Mouse (Mus musculus): ENCODE data around the gene Gpd2. TPM values are rescaled to one million over a fixed set of nuclear protein-coding genes. Genes with fewer than 3 reads are reported as not detected.

Gpd2 gene
- polyA plus RNA-seq, 1 experiment from 2014 or later: 16.3 TPM

- H3K27ac ChIP-seq (ENCODE audit: low read depth): no peak overlapping the region
- TF ChIP-seq CTCF (IDR thresholded peaks at IDR 0.05; ENCODE audit: low read depth): no peak
- ATAC-seq (ENCODE audit: insufficient read depth) (no peak), DNase-seq (no peak)
- no peak overlapping the region for H3K9ac ChIP-seq
- H3K9me3 ChIP-seq (ENCODE audit: low read depth, low read length): no peaks in the 10 kb centered on the region
- no peaks in the 10 kb centered on the region for H3K4me1 ChIP-seq (ENCODE audit: insufficient read depth)
- WGBS: 86% methylated on average over 6 of the region's 6 CpGs
- H3K36me3 ChIP-seq (ENCODE audit: insufficient read depth): no peaks in the 10 kb centered on the region
- no peak overlapping the region for H3K4me3 ChIP-seq (ENCODE audit: low read depth, low read length)
- no peaks in the 10 kb centered on the region for H3K27me3 ChIP-seq (ENCODE audit: insufficient read depth, low read length)
- no peak overlapping the region for H3K4me2 ChIP-seq
Observed at GRCm38 (mm10) chr2:57333481-57333880, 96.0 kb downstream of the Gpd2 start.

GRCm38 (mm10) chr2:57335397-57335796 lies 98.0 kb downstream of the Gpd2 start:
- no peak overlapping the region for H3K9ac ChIP-seq
- no peaks in the 10 kb centered on the region for H3K27me3 ChIP-seq (ENCODE audit: insufficient read depth, low read length)
- ATAC-seq (ENCODE audit: insufficient read depth) (no peak), DNase-seq (no peak)
- no peaks in the 10 kb centered on the region for H3K36me3 ChIP-seq (ENCODE audit: insufficient read depth)
- TF ChIP-seq CTCF (IDR thresholded peaks at IDR 0.05; ENCODE audit: low read depth): no peak
- no peak overlapping the region for H3K27ac ChIP-seq (ENCODE audit: low read depth)
- H3K4me3 ChIP-seq (ENCODE audit: low read depth, low read length): no peak overlapping the region
- WGBS: 85% methylated on average over 15 of the region's 15 CpGs
- no peaks in the 10 kb centered on the region for H3K4me1 ChIP-seq (ENCODE audit: insufficient read depth)
- no peaks in the 10 kb centered on the region for H3K9me3 ChIP-seq (ENCODE audit: low read depth, low read length)
- no peak overlapping the region for H3K4me2 ChIP-seq

GRCm38 (mm10) chr2:57338779-57339178 lies 101.3 kb downstream of the Gpd2 start:
- ATAC-seq (ENCODE audit: insufficient read depth): no peak

GRCm38 (mm10) chr2:57342910-57343309 lies 105.5 kb downstream of the Gpd2 start:
- Histone ChIP-seq H3K4me1 (ENCODE audit: insufficient read depth) (no peaks in the 10 kb centered on the region), H3K9ac (no peak overlapping the region), H3K27ac (ENCODE audit: low read depth) (no peak overlapping the region), H3K4me3 (ENCODE audit: low read depth, low read length) (no peak overlapping the region), H3K9me3 (ENCODE audit: low read depth, low read length) (no peaks in the 10 kb centered on the region), H3K27me3 (ENCODE audit: insufficient read depth, low read length) (no peaks in the 10 kb centered on the region), H3K4me2 (no peak overlapping the region), H3K36me3 (ENCODE audit: insufficient read depth) (no peaks in the 10 kb centered on the region)
- 5% methylated on average over 1 of the region's 1 CpGs for WGBS
- DNase-seq (no peak), ATAC-seq (ENCODE audit: insufficient read depth) (no peak)
- no peak for TF ChIP-seq CTCF (IDR thresholded peaks at IDR 0.05; ENCODE audit: low read depth)

More at GRCm38 (mm10) chr2:57338779-57339178, 101.3 kb downstream of the Gpd2 start:
- no peak overlapping the region for H3K27ac ChIP-seq (ENCODE audit: low read depth)
- H3K9me3 ChIP-seq (ENCODE audit: low read depth, low read length): no peaks in the 10 kb centered on the region
- no peaks in the 10 kb centered on the region for H3K36me3 ChIP-seq (ENCODE audit: insufficient read depth)
- no peak for TF ChIP-seq CTCF (IDR thresholded peaks at IDR 0.05; ENCODE audit: low read depth)
- no peak overlapping the region for H3K4me3 ChIP-seq (ENCODE audit: low read depth, low read length)
- WGBS: 93% methylated on average over 16 of the region's 16 CpGs
- H3K4me2 ChIP-seq: no peak overlapping the region
- no peaks in the 10 kb centered on the region for H3K4me1 ChIP-seq (ENCODE audit: insufficient read depth)
- DNase-seq: no peak
- H3K27me3 ChIP-seq (ENCODE audit: insufficient read depth, low read length): no peaks in the 10 kb centered on the region
- H3K9ac ChIP-seq: no peak overlapping the region

GRCm38 (mm10) chr2:57350615-57351014 lies 113.2 kb downstream of the Gpd2 start:
- no peak for DNase-seq
- H3K9me3 ChIP-seq (ENCODE audit: low read depth, low read length): no peaks in the 10 kb centered on the region
- ATAC-seq (ENCODE audit: insufficient read depth): no peak

GRCm38 (mm10) chr2:57353722-57354432 lies 116.4 kb downstream of the Gpd2 start:
- H3K36me3 ChIP-seq (ENCODE audit: insufficient read depth): no peaks in the 10 kb centered on the region
- H3K4me3 ChIP-seq (ENCODE audit: low read depth, low read length): no peak overlapping the region
- H3K4me2 ChIP-seq: no peak overlapping the region
- H3K9me3 ChIP-seq (ENCODE audit: low read depth, low read length): no peaks in the 10 kb centered on the region
- TF ChIP-seq CTCF (IDR thresholded peaks at IDR 0.05; ENCODE audit: low read depth): no peak
- no peaks in the 10 kb centered on the region for H3K27me3 ChIP-seq (ENCODE audit: insufficient read depth, low read length)
- no peak overlapping the region for H3K9ac ChIP-seq
- no peaks in the 10 kb centered on the region for H3K4me1 ChIP-seq (ENCODE audit: insufficient read depth)
- ATAC-seq (ENCODE audit: insufficient read depth) (peak; percentile 74; the same call in 1 of the 2 replicates), DNase-seq (peak; percentile 43)
- H3K27ac ChIP-seq (ENCODE audit: low read depth): peak overlapping the region; percentile 52; the same call in 1 of the 2 replicates
- WGBS: 64% methylated on average over 9 of the region's 9 CpGs

More at GRCm38 (mm10) chr2:57350615-57351014, 113.2 kb downstream of the Gpd2 start:
- no peak overlapping the region for H3K4me2 ChIP-seq
- 50% methylated on average over 9 of the region's 9 CpGs for whole genome bisulfite sequencing
- no peaks in the 10 kb centered on the region for H3K36me3 ChIP-seq (ENCODE audit: insufficient read depth)
- no peak overlapping the region for H3K4me3 ChIP-seq (ENCODE audit: low read depth, low read length)
- TF ChIP-seq CTCF (IDR thresholded peaks at IDR 0.05; ENCODE audit: low read depth): no peak
- no peak overlapping the region for H3K9ac ChIP-seq
- H3K27ac ChIP-seq (ENCODE audit: low read depth): no peak overlapping the region
- H3K27me3 ChIP-seq (ENCODE audit: insufficient read depth, low read length): no peaks in the 10 kb centered on the region
- no peaks in the 10 kb centered on the region for H3K4me1 ChIP-seq (ENCODE audit: insufficient read depth)

- Histone ChIP-seq H3K4me2 (no peak overlapping the region), H3K9me3 (ENCODE audit: low read depth, low read length) (no peaks in the 10 kb centered on the region), H3K27me3 (ENCODE audit: insufficient read depth, low read length) (no peaks in the 10 kb centered on the region), H3K4me3 (ENCODE audit: low read depth, low read length) (no peak overlapping the region), H3K9ac (no peak overlapping the region), H3K27ac (ENCODE audit: low read depth) (no peak overlapping the region), H3K4me1 (ENCODE audit: insufficient read depth) (no peaks in the 10 kb centered on the region), H3K36me3 (ENCODE audit: insufficient read depth) (no peaks in the 10 kb centered on the region)
- DNase-seq (no peak), ATAC-seq (ENCODE audit: insufficient read depth) (no peak)
- TF ChIP-seq CTCF (IDR thresholded peaks at IDR 0.05; ENCODE audit: low read depth): no peak
- WGBS: 71% methylated on average over 3 of the region's 3 CpGs
Observed at GRCm38 (mm10) chr2:57354848-57355247, 117.4 kb downstream of the Gpd2 start.
